Mouse (Mus musculus) ovary, adult 18-20 months (tissue): ENCODE results near the gene Ncapd2.

Experiments used
- DNase-seq: peaks from one replicate; pipeline ENCODE4 v3.0.0; 2022; ENCODE audit warnings: low spot score, mixed read lengths

Ncapd2 gene

GRCm38 (mm10) chr6:125146797-125147196 is 44.7 kb downstream of the Ncapd2 start:
- no peak for DNase-seq

GRCm38 (mm10) chr6:125146148-125146547 is 45.4 kb downstream of the Ncapd2 start:
- DNase-seq: no peak

- DNase-seq: no peak
Observed at GRCm38 (mm10) chr6:125145479-125145951, 46.0 kb downstream of the Ncapd2 start.

- peak; percentile 84 for DNase-seq
Observed at GRCm38 (mm10) chr6:125145001-125145400, 46.5 kb downstream of the Ncapd2 start, which contains the start of gene Iffo1. Iffo1 (plus strand) TSS chr6:125145241.

- no peak for DNase-seq
Observed at GRCm38 (mm10) chr6:125143904-125144303, 47.6 kb downstream of the Ncapd2 start.

- no peak for DNase-seq
Observed at GRCm38 (mm10) chr6:125143128-125143527, 48.4 kb downstream of the Ncapd2 start.

- no peak for DNase-seq
Observed at GRCm38 (mm10) chr6:125142436-125142835, 49.1 kb downstream of the Ncapd2 start.

GRCm38 (mm10) chr6:125139747-125140146 is 51.8 kb downstream of the Ncapd2 start:
- DNase-seq: no peak

GRCm38 (mm10) chr6:125137002-125137671 is 54.4 kb downstream of the Ncapd2 start:
- DNase-seq: no peak

GRCm38 (mm10) chr6:125132470-125132869 is 59.0 kb downstream of the Ncapd2 start:
- DNase-seq: no peak

GRCm38 (mm10) chr6:125131302-125132156 is 60.0 kb downstream of the Ncapd2 start, which contains the start of gene Nop2:
Nop2 (plus strand) TSS chr6:125131909.
- peak; percentile 80 for DNase-seq

GRCm38 (mm10) chr6:125129710-125130402 is 61.6 kb downstream of the Ncapd2 start:
- DNase-seq: no peak

- no peak for DNase-seq
Observed at GRCm38 (mm10) chr6:125128724-125129123, 62.8 kb downstream of the Ncapd2 start.

- no peak for DNase-seq
Observed at GRCm38 (mm10) chr6:125119387-125119786, 72.1 kb downstream of the Ncapd2 start.
